Mouse (Mus musculus) liver, adult 2 months (tissue): Measurements from ENCODE around the gene Pcyox1.

Source experiments
- CTCF ChIP-seq: fragments of 200-500 bp; IDR thresholded peaks from 2 replicates; pipeline ENCODE4 v1.5.1; 2011; ENCODE audit warnings: low read depth, low read length, control low read depth
- POLR2A ChIP-seq: fragments of 200-500 bp; IDR thresholded peaks from 2 replicates; pipeline ENCODE4 v1.6.1; 2011; ENCODE audit warnings: low read length, control low read depth; ENCODE audit not compliant: insufficient read depth; ENCODE audit errors: extremely low read depth

- TF ChIP-seq POLR2A (no peak), CTCF (no peak)
Observed at GRCm38 (mm10) chr6:86439119-86439496, 42.2 kb upstream of the Pcyox1 start.
